30 mouse cellular contexts compared by ENCODE assay signal in genomic region chr11:103646301-103646700, GRCm38 (mm10). TPM values are rescaled to one million over a fixed set of nuclear protein-coding genes. Genes with fewer than 3 reads are reported as not detected.
"Had no signal": no experiment of that assay in that cellular context is flagged by ENCODE, and none has a peak within 500 bp of the region (broad histone marks: within the 10 kb centered on the region; RNA-seq: fewer than 3 reads in every experiment).

No protein-coding gene starts in this region.

- H3K9me3 ChIP-seq: kidney, embryonic 15.5 days; limb, embryonic 12.5 days; limb, embryonic 15.5 days; liver, embryonic 12.5 days; liver, embryonic 15.5 days; midbrain, embryonic 13.5 days had no signal

- ATAC-seq: intestine, postnatal 0 days; liver, embryonic 12.5 days; midbrain, embryonic 13.5 days had no signal

- H3K4me2 ChIP-seq: kidney, embryonic 15.5 days; limb, embryonic 12.5 days; limb, embryonic 15.5 days; liver, embryonic 12.5 days; liver, embryonic 15.5 days; midbrain, embryonic 13.5 days had no signal

- H3K9ac ChIP-seq: kidney, embryonic 15.5 days; limb, embryonic 12.5 days; limb, embryonic 15.5 days; liver, embryonic 12.5 days; liver, embryonic 15.5 days; midbrain, embryonic 13.5 days had no signal

- H3K27ac ChIP-seq: kidney, embryonic 15.5 days; layer of hippocampus, adult 2 months; limb, embryonic 12.5 days; limb, embryonic 15.5 days; liver, embryonic 12.5 days; liver, embryonic 15.5 days; midbrain, embryonic 13.5 days had no signal

- H3K4me1 ChIP-seq: liver, embryonic 15.5 days had no signal

- H3K4me3 ChIP-seq: kidney, embryonic 15.5 days; layer of hippocampus, adult 2 months; limb, embryonic 12.5 days; limb, embryonic 15.5 days; liver, embryonic 12.5 days; liver, embryonic 15.5 days; midbrain, embryonic 13.5 days had no signal

- H3K36me3 ChIP-seq: kidney, embryonic 15.5 days; limb, embryonic 12.5 days; limb, embryonic 15.5 days; liver, embryonic 12.5 days; liver, embryonic 15.5 days; midbrain, embryonic 13.5 days had no signal

- DNase-seq: kidney, adult 2 months; kidney, postnatal 14 days; layer of hippocampus, adult 9-11 months; lung, adult 2 months; lung, postnatal 14 days; lung, postnatal 4 days; thymus, adult 18-20 months; thymus, postnatal 36 days had no signal

RNA-seq across cellular contexts. Expression of gene Rprml, which starts 3.1 kb away (rescaled TPM):
- total RNA-seq: megakaryocyte progenitor cell, adult 5-6 weeks; megakaryocyte-erythroid progenitor cell, adult 5-6 weeks had no signal
- polyA plus RNA-seq: kidney, adult 2 months; kidney, embryonic 15.5 days; limb, embryonic 12.5 days; liver, embryonic 12.5 days; liver, embryonic 15.5 days; lung, embryonic 16.5 days; spleen, adult 2 months; stomach, embryonic 16.5 days had no signal

RNA-seq across cellular contexts. Expression of gene Lyzl6, which starts 7.6 kb away (rescaled TPM):
- total RNA-seq: layer of hippocampus, adult 2 months; layer of hippocampus, postnatal 25 days; left cerebral cortex, adult 18-20 months; left cerebral cortex, postnatal 36 days; megakaryocyte progenitor cell, adult 5-6 weeks; megakaryocyte-erythroid progenitor cell, adult 5-6 weeks; midbrain, postnatal 0 days had no signal
- polyA plus RNA-seq: intestine, postnatal 0 days; kidney, adult 2 months; kidney, embryonic 15.5 days; large intestine, adult 2 months; limb, embryonic 12.5 days; limb, embryonic 15.5 days; liver, embryonic 12.5 days; liver, embryonic 15.5 days; lung, adult 2 months; lung, embryonic 16.5 days; midbrain, embryonic 13.5 days; midbrain, postnatal 0 days; neural tube, embryonic 11.5 days; neural tube, embryonic 14.5 days; small intestine, adult 2 months; spleen, adult 2 months; stomach, embryonic 16.5 days; urinary bladder, adult 2 months had no signal

RNA-seq across cellular contexts. Expression of gene Gm884, which starts 25.4 kb away (rescaled TPM):
- total RNA-seq: layer of hippocampus, adult 2 months; layer of hippocampus, postnatal 25 days; megakaryocyte progenitor cell, adult 5-6 weeks; megakaryocyte-erythroid progenitor cell, adult 5-6 weeks had no signal
- polyA plus RNA-seq: intestine, postnatal 0 days; kidney, adult 2 months; kidney, embryonic 15.5 days; large intestine, adult 2 months; limb, embryonic 12.5 days; limb, embryonic 15.5 days; liver, embryonic 12.5 days; liver, embryonic 15.5 days; lung, adult 2 months; lung, embryonic 16.5 days; midbrain, embryonic 13.5 days; midbrain, postnatal 0 days; neural tube, embryonic 11.5 days; neural tube, embryonic 14.5 days; small intestine, adult 2 months; spleen, adult 2 months; stomach, embryonic 16.5 days; urinary bladder, adult 2 months had no signal
